Mouse (Mus musculus) left cerebral cortex, postnatal 10 days (tissue): ENCODE results near the gene Pptc7. TPM values are rescaled to one million over a fixed set of nuclear protein-coding genes. Genes with fewer than 3 reads are reported as not detected.

Source experiments
- DNase-seq, 2 experiments: peaks; one replicate each; pipeline ENCODE4 v3.0.0; 2021 to 2022; ENCODE audit warnings: low spot score in 2 of 2, mixed read lengths in 1 of 2; ENCODE audit errors: extremely low spot score in 1 of 2
- intact Hi-C: fragments of 180-260 bp; cut with DNase I; formaldehyde crosslinking; loops from one replicate; pipeline ENCODE4 v1.15.1; 2025
- total RNA-seq, 2 experiments: library from RNA; stranded (reverse); gene quantifications; 2 replicates each; pipeline ENCODE4 v1.2.3; 2021

Gene Pptc7
- total RNA-seq, 2 experiments from 2014 or later = 22.8 to 24.1 TPM

GRCm38 (mm10) chr5:122354492-122355067, 70.4 kb downstream of the Pptc7 start:
- DNase-seq = no peak
- intact Hi-C loops = loop anchor here (5.0 kb wide), 1 partner anchor 222 kb away; no protein-coding TSS in a partner anchor

- intact Hi-C loops = no loop called here
- peak in 1 of 2 experiments; percentile 81 for DNase-seq
Observed at GRCm38 (mm10) chr5:122371591-122372191, 87.5 kb downstream of the Pptc7 start, which contains the start of gene Gpn3. Gene Gpn3, plus strand, starts transcription at chr5:122371876.

- peak; percentile 99 for DNase-seq
- intact Hi-C loops = no loop called here
Observed at GRCm38 (mm10) chr5:122372192-122372769, 88.1 kb downstream of the Pptc7 start, which contains the start of gene Fam216a. Gene Fam216a, minus strand, starts transcription at chr5:122372364.

DNA sequence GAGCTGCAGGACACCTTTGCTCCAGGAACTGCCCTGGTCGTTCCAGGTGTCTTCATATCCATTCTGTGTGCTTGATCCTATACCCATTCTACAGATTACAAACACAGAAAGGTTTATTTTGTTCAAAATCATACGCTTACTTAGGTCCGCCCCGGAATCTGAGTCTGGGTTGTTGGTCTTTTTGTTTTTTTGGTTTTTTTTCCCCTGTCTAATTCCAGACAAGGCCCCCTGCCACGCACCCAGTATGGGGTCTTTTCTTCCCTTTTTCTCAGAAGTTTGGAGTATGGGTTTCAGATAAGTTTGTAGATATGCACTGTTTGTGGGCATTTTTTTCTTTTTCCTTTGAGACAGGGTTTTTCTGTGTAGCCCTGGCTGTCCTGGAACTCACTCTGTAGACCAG, 88.7 kb downstream of the Pptc7 start:
- intact Hi-C loops = no loop called here
- no peak for DNase-seq

Other genes starting within 250 kb of the Pptc7 start
- 100 to 1,000 TPM; 180 to 194 TPM for gene Cux2, start 234.3 kb upstream of the Pptc7 start, total RNA-seq
- 1 to 10 TPM in 1 of 2 experiments, under 1 TPM in 1; 0.97 to 1.4 TPM for gene Myl2, start 183.4 kb upstream of the Pptc7 start, total RNA-seq
- 1 to 10 TPM in 1 of 2 experiments, under 1 TPM in 1; 0.24 to 1.2 TPM for gene Ccdc63, start 143.5 kb upstream of the Pptc7 start, total RNA-seq
- 100 to 1,000 TPM; 170 to 190 TPM for gene Ppp1cc, start 126.1 kb upstream of the Pptc7 start, total RNA-seq
- 1 to 10 TPM; 2.1 to 2.6 TPM for gene Hvcn1, start 77.6 kb upstream of the Pptc7 start, total RNA-seq
- gene Tctn1, start 19.9 kb upstream of the Pptc7 start, total RNA-seq = 10 to 100 TPM; 13.1 to 15.6 TPM
- 1 to 10 TPM; 4.2 to 4.3 TPM for gene Rad9b, start 69.9 kb downstream of the Pptc7 start, total RNA-seq
- gene Vps29, start 70.0 kb downstream of the Pptc7 start, total RNA-seq = 100 to 1,000 TPM; 224 to 239 TPM
- 10 to 100 TPM; 19.7 to 22.4 TPM for gene Gpn3, start 87.5 kb downstream of the Pptc7 start, total RNA-seq
- gene Fam216a, start 88.0 kb downstream of the Pptc7 start, total RNA-seq = 10 to 100 TPM; 70.1 to 77.5 TPM
- gene Arpc3, start 107.5 kb downstream of the Pptc7 start, total RNA-seq = 100 to 1,000 TPM; 268 to 275 TPM
- 10 to 100 TPM; 34.9 to 35.3 TPM for gene Anapc7, start 137.3 kb downstream of the Pptc7 start, total RNA-seq
- 100 to 1,000 TPM; 618 to 632 TPM for gene Atp2a2, start 217.9 kb downstream of the Pptc7 start, total RNA-seq